In the genomic region with DNA sequence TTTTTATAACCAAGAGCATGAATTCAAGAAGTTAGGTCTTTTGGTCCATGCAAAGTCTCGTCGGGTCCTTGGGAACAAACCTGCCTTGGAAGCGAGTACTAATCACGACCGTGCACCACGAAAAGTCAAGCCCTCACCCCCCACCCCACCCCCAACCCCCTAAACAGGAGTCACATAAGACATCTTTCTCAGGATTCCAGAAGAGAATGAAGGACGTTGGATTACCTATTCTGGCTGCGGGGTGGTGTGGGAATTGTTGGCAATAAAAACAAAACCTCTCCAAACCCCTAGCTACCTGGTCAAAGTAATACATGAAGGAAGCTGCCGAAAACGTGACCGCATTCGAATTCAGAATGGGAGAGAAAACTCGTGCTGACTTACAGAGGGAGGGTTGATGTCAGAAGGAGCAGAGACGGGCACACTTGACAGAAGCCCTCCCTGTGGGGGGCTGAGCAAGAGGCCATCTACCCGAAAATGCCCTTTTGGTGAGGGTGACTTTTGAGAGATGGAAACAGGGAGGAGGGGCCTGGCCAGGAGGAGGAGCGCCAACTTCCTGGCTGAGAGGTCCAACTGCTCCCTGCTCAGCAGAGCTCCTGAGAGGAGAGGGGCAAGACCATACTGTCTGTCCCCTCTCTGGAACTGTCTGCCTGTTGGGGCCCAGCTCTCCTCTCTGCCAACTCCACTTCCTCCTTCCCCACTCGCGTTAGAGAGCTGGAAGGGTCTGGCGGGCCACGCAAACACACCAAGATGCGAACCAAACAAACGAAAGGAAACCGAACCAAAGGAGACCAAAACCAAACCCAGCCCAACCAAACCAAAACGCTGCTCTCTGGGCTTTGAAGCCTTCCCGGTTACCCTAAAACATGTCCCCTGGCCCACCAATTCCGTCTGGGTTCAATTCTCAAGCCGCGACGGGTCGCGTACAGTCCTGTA, we compare ENCODE assay signal across 10 mouse cellular contexts. TPM values are rescaled to one million over a fixed set of nuclear protein-coding genes. Genes with fewer than 3 reads are reported as not detected.
DNase-seq lines count a peak whose midpoint lies in the region; ATAC-seq and TF ChIP-seq lines count a peak whose summit lies in the region.
"Not testable (repeated sequence)": the region's sequence is repeated elsewhere in the genome, so short reads cannot be mapped to it uniquely, and the experiment has no call there.
"Had no signal": no experiment of that assay in that cellular context is flagged by ENCODE, and none has a peak within 500 bp of the region (broad histone marks: within the 10 kb centered on the region; RNA-seq: fewer than 3 reads in every experiment).

No protein-coding gene starts in this region.

- peak overlapping the region; percentile 71 for H3K4me2 ChIP-seq in embryonic facial prominence, embryonic 13.5 days
- peak overlapping the region; percentile 84 for H3K4me2 ChIP-seq in hindbrain, embryonic 16.5 days (ENCODE audit: low read length)
- peak overlapping the region; percentile 61 for H3K4me2 ChIP-seq in limb, embryonic 11.5 days (ENCODE audit: low read depth, severe bottlenecking)
- H3K4me2 ChIP-seq in lung, postnatal 0 days (replicated peaks; ENCODE audit: low read depth, low read length): peak overlapping the region; percentile 48
- H3K4me2 ChIP-seq in neural tube, embryonic 13.5 days: peak overlapping the region; percentile 72

- peak; percentile 8 to 21 for DNase-seq in adrenal gland, adult 18-20 months (ENCODE audit: low spot score in 2 of 2)
- DNase-seq in heart, embryonic 10.5 days (ENCODE audit: low spot score): peak; percentile 78
- DNase-seq in limb, embryonic 11.5 days (ENCODE audit: low spot score): peak; percentile 58
- peak; percentile 13 for DNase-seq in lung, postnatal 0 days (ENCODE audit: low spot score)
- DNase-seq in thymus, postnatal 4 days: peak; percentile 37

- not testable (repeated sequence) for TF ChIP-seq EP300 in lung, postnatal 0 days (IDR thresholded peaks at IDR 0.05)

- H3K4me1 ChIP-seq in embryonic facial prominence, embryonic 13.5 days; heart, embryonic 10.5 days; hindbrain, embryonic 16.5 days (ENCODE audit: control insufficient read depth, insufficient read depth, low read depth, low read length); limb, embryonic 11.5 days (ENCODE audit: control insufficient read depth, insufficient read depth, low read length); lung, postnatal 0 days (ENCODE audit: insufficient read depth, low read depth, low read length); neural tube, embryonic 13.5 days (replicated peaks): not testable (repeated sequence)

- H3K4me3 ChIP-seq in embryonic facial prominence, embryonic 13.5 days: peak overlapping the region; percentile 55
- H3K4me3 ChIP-seq in heart, embryonic 10.5 days: peak overlapping the region; percentile 64
- peak overlapping the region; percentile 47 for H3K4me3 ChIP-seq in hindbrain, embryonic 16.5 days (ENCODE audit: low read length)
- peak overlapping the region; percentile 37 for H3K4me3 ChIP-seq in limb, embryonic 11.5 days (ENCODE audit: low read depth, low read length)
- H3K4me3 ChIP-seq in lung, postnatal 0 days (ENCODE audit: low read depth, low read length): peak overlapping the region; percentile 40
- H3K4me3 ChIP-seq in neural tube, embryonic 13.5 days: peak overlapping the region; percentile 46

- peak overlapping the region; percentile 95 for H3K27ac ChIP-seq in embryonic facial prominence, embryonic 13.5 days
- peak overlapping the region; percentile 88 for H3K27ac ChIP-seq in heart, embryonic 10.5 days
- peak overlapping the region; percentile 79 for H3K27ac ChIP-seq in hindbrain, embryonic 16.5 days (ENCODE audit: low read depth, low read length)
- H3K27ac ChIP-seq in limb, embryonic 11.5 days (replicated peaks; ENCODE audit: low read depth, low read length): peak overlapping the region; percentile 77
- peak overlapping the region; percentile 86 for H3K27ac ChIP-seq in lung, postnatal 0 days (ENCODE audit: low read length)
- H3K27ac ChIP-seq in neural tube, embryonic 13.5 days (replicated peaks): peak overlapping the region; percentile 79

- not testable (repeated sequence) for ATAC-seq in embryonic facial prominence, embryonic 13.5 days (ENCODE audit: insufficient number of reproducible peaks, insufficient read depth, low FRiP score, low TSS enrichment, low read depth); hindbrain, embryonic 16.5 days; limb, embryonic 11.5 days (ENCODE audit: insufficient number of reproducible peaks, low FRiP score, low TSS enrichment, low read depth); lung, postnatal 0 days
- ATAC-seq in neural tube, embryonic 13.5 days (ENCODE audit: low read depth): 0 out of 2 replicates have a peak, but pooled peaks have one; percentile 27

- WGBS in embryonic facial prominence, embryonic 13.5 days: 7% methylated on average over 29 of the region's 31 CpGs
- WGBS in heart, embryonic 10.5 days: 11% methylated on average over 29 of the region's 31 CpGs
- WGBS in hindbrain, embryonic 16.5 days: 13% methylated on average over 28 of the region's 31 CpGs
- 14% methylated on average over 28 of the region's 31 CpGs for WGBS in limb, embryonic 11.5 days
- 6% methylated on average over 28 of the region's 31 CpGs for WGBS in lung, postnatal 0 days
- 13% methylated on average over 28 of the region's 31 CpGs for WGBS in neural tube, embryonic 13.5 days

- not testable (repeated sequence) for H3K27me3 ChIP-seq in embryonic facial prominence, embryonic 13.5 days; heart, embryonic 10.5 days (ENCODE audit: insufficient read depth, poor library complexity, severe bottlenecking); hindbrain, embryonic 16.5 days (replicated peaks; ENCODE audit: control insufficient read depth, insufficient read depth, low read length); limb, embryonic 11.5 days (ENCODE audit: control insufficient read depth, insufficient read depth, low read length); lung, postnatal 0 days (replicated peaks; ENCODE audit: insufficient read depth, low read length); neural tube, embryonic 13.5 days

- H3K36me3 ChIP-seq in embryonic facial prominence, embryonic 13.5 days; heart, embryonic 10.5 days; hindbrain, embryonic 16.5 days (ENCODE audit: control insufficient read depth, insufficient read depth, low read length); limb, embryonic 11.5 days (ENCODE audit: control insufficient read depth, insufficient read depth, low read length); lung, postnatal 0 days (ENCODE audit: insufficient read depth, low read length); neural tube, embryonic 13.5 days: not testable (repeated sequence)

- TF ChIP-seq CTCF in lung, postnatal 0 days (IDR thresholded peaks at IDR 0.05): not testable (repeated sequence)

- H3K9ac ChIP-seq in embryonic facial prominence, embryonic 13.5 days: peak overlapping the region; percentile 78
- H3K9ac ChIP-seq in hindbrain, embryonic 16.5 days (ENCODE audit: low read depth, low read length): peak overlapping the region; percentile 58
- H3K9ac ChIP-seq in limb, embryonic 11.5 days (ENCODE audit: low read length): peak overlapping the region; percentile 60
- peak overlapping the region; percentile 23 for H3K9ac ChIP-seq in lung, postnatal 0 days (replicated peaks; ENCODE audit: low read depth)
- peak overlapping the region; percentile 68 for H3K9ac ChIP-seq in neural tube, embryonic 13.5 days

- not testable (repeated sequence) for H3K9me3 ChIP-seq in embryonic facial prominence, embryonic 13.5 days; heart, embryonic 10.5 days; hindbrain, embryonic 16.5 days (ENCODE audit: control insufficient read depth, low read length); limb, embryonic 11.5 days (ENCODE audit: control insufficient read depth, low read length); lung, postnatal 0 days (ENCODE audit: low read length); neural tube, embryonic 13.5 days

RNA-seq across cellular contexts. Expression of gene Gm13271, which starts 2.2 kb away (rescaled TPM):
- total RNA-seq in adrenal gland, adult 18-20 months (2021): not detected
- not detected in 2 replicates for polyA plus RNA-seq in embryonic facial prominence, embryonic 13.5 days (2015; fragmentation: Nextera tagmentation; extraction: Ambion mirVana)
- polyA plus RNA-seq in heart, embryonic 10.5 days (2016; fragmentation: Nextera tagmentation; extraction: Ambion mirVana): 0.30 TPM in 1 of 2 replicates, not detected in the other
- polyA plus RNA-seq in hindbrain, embryonic 16.5 days (2015; fragmentation: Nextera tagmentation; extraction: Ambion mirVana): not detected in 2 replicates
- not detected in 2 replicates for polyA plus RNA-seq in limb, embryonic 11.5 days (2014; fragmentation: Nextera tagmentation; extraction: Ambion mirVana)
- polyA plus RNA-seq in lung, postnatal 0 days (2015; fragmentation: Nextera tagmentation; extraction: Ambion mirVana): not detected in 2 replicates
- polyA plus RNA-seq in neural tube, embryonic 13.5 days (2015; fragmentation: Nextera tagmentation; extraction: Ambion mirVana): not detected in 2 replicates
- total RNA-seq: heart, adult 8-10 months; layer of hippocampus, adult 8-10 months had no signal

RNA-seq across cellular contexts. Expression of gene Gm13283, which starts 3.1 kb away (rescaled TPM):
- not detected for total RNA-seq in adrenal gland, adult 18-20 months (2021)
- polyA plus RNA-seq in embryonic facial prominence, embryonic 13.5 days (2015; fragmentation: Nextera tagmentation; extraction: Ambion mirVana): 0.22 and 0.63 TPM in 2 replicates
- polyA plus RNA-seq in heart, embryonic 10.5 days (2016; fragmentation: Nextera tagmentation; extraction: Ambion mirVana): 0.28 and 0.36 TPM in 2 replicates
- not detected in 2 replicates for polyA plus RNA-seq in hindbrain, embryonic 16.5 days (2015; fragmentation: Nextera tagmentation; extraction: Ambion mirVana)
- polyA plus RNA-seq in limb, embryonic 11.5 days (2014; fragmentation: Nextera tagmentation; extraction: Ambion mirVana): 0.13 TPM in 1 of 2 replicates, not detected in the other
- polyA plus RNA-seq in lung, postnatal 0 days (2015; fragmentation: Nextera tagmentation; extraction: Ambion mirVana): 0.38 and 0.44 TPM in 2 replicates
- not detected in 2 replicates for polyA plus RNA-seq in neural tube, embryonic 13.5 days (2015; fragmentation: Nextera tagmentation; extraction: Ambion mirVana)
- total RNA-seq: heart, adult 8-10 months; layer of hippocampus, adult 8-10 months had no signal

RNA-seq across cellular contexts. Expression of gene Gm13290, which starts 16.8 kb away (rescaled TPM):
- total RNA-seq in adrenal gland, adult 18-20 months (2021): not detected
- 0.46 and 0.70 TPM in 2 replicates for polyA plus RNA-seq in embryonic facial prominence, embryonic 13.5 days (2015; fragmentation: Nextera tagmentation; extraction: Ambion mirVana)
- not detected in 2 replicates for polyA plus RNA-seq in heart, embryonic 10.5 days (2016; fragmentation: Nextera tagmentation; extraction: Ambion mirVana)
- polyA plus RNA-seq in hindbrain, embryonic 16.5 days (2015; fragmentation: Nextera tagmentation; extraction: Ambion mirVana): not detected in 2 replicates
- polyA plus RNA-seq in limb, embryonic 11.5 days (2014; fragmentation: Nextera tagmentation; extraction: Ambion mirVana): 0.38 TPM in 1 of 2 replicates, not detected in the other
- polyA plus RNA-seq in lung, postnatal 0 days (2015; fragmentation: Nextera tagmentation; extraction: Ambion mirVana): 0.40 TPM in 1 of 2 replicates, not detected in the other
- polyA plus RNA-seq in neural tube, embryonic 13.5 days (2015; fragmentation: Nextera tagmentation; extraction: Ambion mirVana): not detected in 2 replicates
- total RNA-seq: heart, adult 8-10 months; layer of hippocampus, adult 8-10 months had no signal

RNA-seq across cellular contexts. Expression of gene Gm13289, which starts 19.9 kb away (rescaled TPM):
- not detected for total RNA-seq in adrenal gland, adult 18-20 months (2021)
- polyA plus RNA-seq in embryonic facial prominence, embryonic 13.5 days (2015; fragmentation: Nextera tagmentation; extraction: Ambion mirVana): not detected in 2 replicates
- polyA plus RNA-seq in heart, embryonic 10.5 days (2016; fragmentation: Nextera tagmentation; extraction: Ambion mirVana): not detected in 2 replicates
- not detected in 2 replicates for polyA plus RNA-seq in hindbrain, embryonic 16.5 days (2015; fragmentation: Nextera tagmentation; extraction: Ambion mirVana)
- polyA plus RNA-seq in limb, embryonic 11.5 days (2014; fragmentation: Nextera tagmentation; extraction: Ambion mirVana): not detected in 2 replicates
- not detected in 2 replicates for polyA plus RNA-seq in lung, postnatal 0 days (2015; fragmentation: Nextera tagmentation; extraction: Ambion mirVana)
- polyA plus RNA-seq in neural tube, embryonic 13.5 days (2015; fragmentation: Nextera tagmentation; extraction: Ambion mirVana): not detected in 2 replicates
- total RNA-seq: heart, adult 8-10 months; layer of hippocampus, adult 8-10 months had no signal

RNA-seq across cellular contexts. Expression of gene Gm13272, which starts 22.8 kb away (rescaled TPM):
- not detected for total RNA-seq in adrenal gland, adult 18-20 months (2021)
- polyA plus RNA-seq in embryonic facial prominence, embryonic 13.5 days (2015; fragmentation: Nextera tagmentation; extraction: Ambion mirVana): not detected in 2 replicates
- not detected in 2 replicates for polyA plus RNA-seq in heart, embryonic 10.5 days (2016; fragmentation: Nextera tagmentation; extraction: Ambion mirVana)
- polyA plus RNA-seq in hindbrain, embryonic 16.5 days (2015; fragmentation: Nextera tagmentation; extraction: Ambion mirVana): not detected in 2 replicates
- not detected in 2 replicates for polyA plus RNA-seq in limb, embryonic 11.5 days (2014; fragmentation: Nextera tagmentation; extraction: Ambion mirVana)
- not detected in 2 replicates for polyA plus RNA-seq in lung, postnatal 0 days (2015; fragmentation: Nextera tagmentation; extraction: Ambion mirVana)
- not detected in 2 replicates for polyA plus RNA-seq in neural tube, embryonic 13.5 days (2015; fragmentation: Nextera tagmentation; extraction: Ambion mirVana)
- total RNA-seq: heart, adult 8-10 months; layer of hippocampus, adult 8-10 months had no signal

Comparison
In these comparisons a context has a peak if more than half of its experiments do, and no peak if none do; other contexts are left out.
1. DNase-seq: peak in every context shown above with its lines; median percentile 78 in heart, embryonic 10.5 days; 58 in limb, embryonic 11.5 days; 37 in thymus, postnatal 4 days; 14 in adrenal gland, adult 18-20 months; 13 in lung, postnatal 0 days.
2. H3K9ac ChIP-seq: peak in every context shown above with its lines; median percentile 78 in embryonic facial prominence, embryonic 13.5 days; 68 in neural tube, embryonic 13.5 days; 60 in limb, embryonic 11.5 days; 58 in hindbrain, embryonic 16.5 days; 23 in lung, postnatal 0 days.